Mouse (Mus musculus) thymus, postnatal 36 days (tissue): ENCODE measurements around the gene Mid1.

Source experiments
- DNase-seq, 2 experiments: peaks; one replicate each; pipeline ENCODE4 v3.0.0; 2022; ENCODE audit warnings: mixed read lengths in 2 of 2

Mid1 gene

GRCm38 (mm10) chrX:169685131-169685530 lies at the start of gene Mid1:
Gene Mid1 (plus strand): TSS chrX:169685199.
- no peak for DNase-seq

- no peak for DNase-seq
These were observed 11.9 kb upstream of the Mid1 start for GRCm38 (mm10) chrX:169673056-169673455.

GRCm38 (mm10) chrX:169676313-169676712 lies 8.7 kb upstream of the Mid1 start:
- no peak for DNase-seq

GRCm38 (mm10) chrX:169685731-169686130 lies 732 bp downstream of the Mid1 start:
- no peak for DNase-seq

- DNase-seq = no peak
These were observed 6.2 kb downstream of the Mid1 start for GRCm38 (mm10) chrX:169691217-169691616.

GRCm38 (mm10) chrX:169691675-169692074 lies 6.7 kb downstream of the Mid1 start:
- no peak for DNase-seq

GRCm38 (mm10) chrX:169692225-169692909 lies 7.4 kb downstream of the Mid1 start:
- DNase-seq = no peak

GRCm38 (mm10) chrX:169704016-169704602 lies 19.1 kb downstream of the Mid1 start:
- no peak for DNase-seq

- DNase-seq = no peak
These were observed 38.5 kb downstream of the Mid1 start for GRCm38 (mm10) chrX:169723511-169723910.

GRCm38 (mm10) chrX:169735387-169735969 lies 50.5 kb downstream of the Mid1 start:
- DNase-seq = no peak

- no peak for DNase-seq
These were observed 73.0 kb downstream of the Mid1 start for GRCm38 (mm10) chrX:169758001-169758400.

- DNase-seq = no peak
These were observed 94.5 kb downstream of the Mid1 start, which contains the start of gene 4933400A11Rik for GRCm38 (mm10) chrX:169779535-169779934. Gene 4933400A11Rik (minus strand): TSS chrX:169779635.

GRCm38 (mm10) chrX:169789702-169790101 lies 104.7 kb downstream of the Mid1 start:
- DNase-seq = no peak

- DNase-seq = no peak
These were observed 107.9 kb downstream of the Mid1 start for GRCm38 (mm10) chrX:169792879-169793278.

GRCm38 (mm10) chrX:169794421-169794820 lies 109.4 kb downstream of the Mid1 start:
- DNase-seq = no peak

GRCm38 (mm10) chrX:169794831-169795311 lies 109.9 kb downstream of the Mid1 start:
- DNase-seq = no peak

- no peak for DNase-seq
These were observed 112.1 kb downstream of the Mid1 start for GRCm38 (mm10) chrX:169797148-169797547.

GRCm38 (mm10) chrX:169798987-169799680 lies 114.1 kb downstream of the Mid1 start:
- no peak for DNase-seq

GRCm38 (mm10) chrX:169800238-169800637 lies 115.2 kb downstream of the Mid1 start:
- DNase-seq = no peak

- DNase-seq = no peak
These were observed 120.8 kb downstream of the Mid1 start for GRCm38 (mm10) chrX:169805791-169806190.

GRCm38 (mm10) chrX:169807744-169808143 lies 122.7 kb downstream of the Mid1 start:
- no peak for DNase-seq

GRCm38 (mm10) chrX:169811318-169811717 lies 126.3 kb downstream of the Mid1 start:
- no peak for DNase-seq

GRCm38 (mm10) chrX:169811783-169812182 lies 126.8 kb downstream of the Mid1 start:
- no peak for DNase-seq
